Mouse (Mus musculus): Measurements from ENCODE around the gene Hdac4. TPM values are rescaled to one million over a fixed set of nuclear protein-coding genes. Genes with fewer than 3 reads are reported as not detected.

The Hdac4 gene
- total RNA-seq, 2 experiments from 2014 or later: 13.3 to 19.0 TPM

- no peak for ATAC-seq (ENCODE audit: poor library complexity, severe bottlenecking)
Observed at GRCm38 (mm10) chr1:91880899-91881298, 314.6 kb downstream of the Hdac4 start.

- ATAC-seq (ENCODE audit: poor library complexity, severe bottlenecking): no peak
Observed at GRCm38 (mm10) chr1:91880156-91880555, 315.3 kb downstream of the Hdac4 start.

Measured in megakaryocyte, adult 5-6 weeks (primary cell).